Mouse (Mus musculus): ENCODE measurements at regions not wholly inside any gene's neighbourhood (a gene's known extent, or its start where the extent isn't known, plus 50 kb on each side); places are given as distances from the start of the nearest gene placed in this dataset.

DNA sequence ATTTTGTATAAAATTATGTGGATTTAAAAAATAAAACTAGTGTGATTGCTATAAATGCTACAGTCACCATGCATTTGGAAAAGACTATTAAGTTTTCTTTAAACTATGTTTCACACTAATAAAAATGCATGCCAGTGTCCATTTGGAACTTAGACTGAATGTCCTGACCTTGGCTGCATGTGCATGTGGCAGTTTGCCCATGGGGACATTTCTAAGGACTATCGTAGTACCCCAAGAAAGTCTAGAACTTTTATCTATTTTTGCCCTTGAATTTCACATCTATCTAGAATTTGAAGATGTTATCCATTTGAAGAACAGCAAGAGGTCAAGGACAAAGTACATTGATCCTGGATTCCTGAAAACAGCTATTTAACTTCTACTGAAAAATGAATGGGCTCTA, 745.9 kb downstream of the Tmem182 start:
- ATAC-seq (ENCODE audit: low read depth): no peak
- H3K36me3 ChIP-seq (ENCODE audit: control insufficient read depth, insufficient read depth, low read length): no peaks in the 10 kb centered on the region

DNA sequence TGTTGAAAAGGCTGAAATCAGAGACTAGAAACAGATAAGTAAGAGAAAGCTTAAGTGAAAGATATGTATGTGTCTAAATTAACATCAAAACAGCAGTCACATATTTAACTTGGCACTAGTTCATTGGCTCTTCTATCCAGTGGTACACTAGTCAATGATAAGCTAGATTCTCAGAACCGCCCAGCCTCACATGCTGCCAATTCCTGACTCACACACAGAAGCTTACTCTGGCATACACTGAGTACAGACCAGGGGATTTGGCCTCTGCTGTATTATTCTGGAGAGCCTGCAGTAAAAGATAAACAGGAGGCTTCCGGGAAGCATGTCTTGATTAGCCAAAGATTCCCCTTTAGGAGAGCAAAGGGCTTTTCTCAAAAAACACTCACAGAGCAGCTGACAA, 750.2 kb downstream of the Tmem182 start:
- peak; percentile 67 for DNase-seq (ENCODE audit: low spot score)
- Histone ChIP-seq H3K9ac (ENCODE audit: low read depth, low read length) (no peak overlapping the region), H3K4me2 (ENCODE audit: low read depth, low read length) (no peak overlapping the region), H3K9me3 (ENCODE audit: control insufficient read depth, low read length) (no peaks in the 10 kb centered on the region), H3K4me1 (ENCODE audit: control insufficient read depth, insufficient read depth, low read length) (no peaks in the 10 kb centered on the region), H3K4me3 (ENCODE audit: low read depth, low read length) (no peak overlapping the region), H3K36me3 (ENCODE audit: control insufficient read depth, insufficient read depth, low read length) (no peaks in the 10 kb centered on the region), H3K27me3 (replicated peaks; ENCODE audit: control insufficient read depth, insufficient read depth, low read length) (no peaks in the 10 kb centered on the region), H3K27ac (replicated peaks; ENCODE audit: low read depth, low read length) (no peak overlapping the region)
- peak; percentile 70; the same call in 1 of the 2 replicates for ATAC-seq (ENCODE audit: low read depth)
- WGBS: 51% methylated on average over 2 of the region's 2 CpGs

More for the DNA sequence above, 745.9 kb downstream of the Tmem182 start:
- Histone ChIP-seq H3K4me2 (ENCODE audit: low read depth, low read length) (no peak overlapping the region), H3K27ac (replicated peaks; ENCODE audit: low read depth, low read length) (no peak overlapping the region), H3K4me3 (ENCODE audit: low read depth, low read length) (no peak overlapping the region), H3K9me3 (ENCODE audit: control insufficient read depth, low read length) (no peaks in the 10 kb centered on the region), H3K4me1 (ENCODE audit: control insufficient read depth, insufficient read depth, low read length) (no peaks in the 10 kb centered on the region), H3K27me3 (replicated peaks; ENCODE audit: control insufficient read depth, insufficient read depth, low read length) (no peaks in the 10 kb centered on the region), H3K9ac (ENCODE audit: low read depth, low read length) (no peak overlapping the region)
- no peak for DNase-seq (ENCODE audit: low spot score)
- WGBS: 92% methylated on average over 1 of the region's 1 CpGs

DNA sequence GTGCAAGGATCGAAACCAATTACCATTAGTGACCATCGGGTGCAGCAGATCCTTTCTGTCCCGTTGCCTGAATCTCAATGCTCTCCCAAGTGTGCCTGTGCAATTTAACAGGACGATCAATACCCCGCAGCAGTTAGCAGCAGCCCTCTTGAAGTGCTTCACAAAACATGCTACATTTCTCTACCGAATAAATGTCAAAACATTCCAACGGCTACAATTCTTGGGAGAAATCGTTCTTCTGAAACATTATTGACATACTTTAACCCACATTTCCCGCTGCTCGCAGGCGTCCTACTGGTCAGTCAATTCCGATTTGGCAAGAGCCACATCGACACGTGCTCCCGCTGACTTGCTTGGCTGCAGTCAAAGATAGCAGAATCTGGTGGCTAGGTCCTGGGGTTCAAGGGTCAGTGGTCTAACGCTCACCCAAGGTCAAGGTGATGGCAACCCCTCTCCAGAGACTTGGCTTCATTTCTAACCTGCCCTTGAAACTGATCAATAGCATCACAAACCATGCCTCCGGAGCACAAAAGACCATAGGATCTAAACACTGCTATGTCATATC, 753.8 kb downstream of the Tmem182 start:
- WGBS: 75% methylated on average over 17 of the region's 17 CpGs
- Histone ChIP-seq H3K27me3 (replicated peaks; ENCODE audit: control insufficient read depth, insufficient read depth, low read length) (no peaks in the 10 kb centered on the region), H3K4me3 (ENCODE audit: low read depth, low read length) (no peak overlapping the region), H3K9ac (ENCODE audit: low read depth, low read length) (no peak overlapping the region), H3K4me1 (ENCODE audit: control insufficient read depth, insufficient read depth, low read length) (no peaks in the 10 kb centered on the region), H3K9me3 (ENCODE audit: control insufficient read depth, low read length) (no peaks in the 10 kb centered on the region), H3K27ac (replicated peaks; ENCODE audit: low read depth, low read length) (no peak overlapping the region), H3K36me3 (ENCODE audit: control insufficient read depth, insufficient read depth, low read length) (no peaks in the 10 kb centered on the region), H3K4me2 (ENCODE audit: low read depth, low read length) (no peak overlapping the region)
- DNase-seq (ENCODE audit: low spot score) (no peak), ATAC-seq (ENCODE audit: low read depth) (no peak)

DNA sequence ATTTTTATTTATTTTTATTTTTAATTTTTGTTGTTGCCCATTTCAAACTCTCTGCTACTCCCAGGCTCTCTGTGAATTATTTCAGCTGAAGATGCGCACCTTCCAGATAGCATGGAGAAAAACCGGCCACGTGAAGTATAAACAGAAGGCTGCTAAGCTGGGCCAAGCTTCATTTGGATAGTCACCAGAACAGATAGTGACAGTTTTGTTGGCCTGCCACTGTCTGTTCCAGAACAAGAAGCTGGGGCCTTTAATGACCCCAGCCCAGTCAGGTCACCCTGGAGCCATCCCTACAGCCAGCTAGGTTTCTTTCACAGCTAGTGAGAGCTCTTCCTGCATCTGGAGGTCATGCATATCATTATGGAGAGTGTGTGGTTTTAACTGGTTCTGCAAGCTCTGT, 754.6 kb downstream of the Tmem182 start:
- ATAC-seq (ENCODE audit: low read depth): no peak
- no peaks in the 10 kb centered on the region for H3K36me3 ChIP-seq (ENCODE audit: control insufficient read depth, insufficient read depth, low read length)

GRCm38 (mm10) chr1:41603471-41603870, 798.1 kb downstream of the Tmem182 start:
- H3K27me3 ChIP-seq (replicated peaks; ENCODE audit: control insufficient read depth, insufficient read depth, low read length): no peaks in the 10 kb centered on the region
- no peaks in the 10 kb centered on the region for H3K36me3 ChIP-seq (ENCODE audit: control insufficient read depth, insufficient read depth, low read length)
- H3K9ac ChIP-seq (ENCODE audit: low read depth, low read length): no peak overlapping the region
- H3K9me3 ChIP-seq (ENCODE audit: control insufficient read depth, low read length): no peaks in the 10 kb centered on the region
- H3K27ac ChIP-seq (replicated peaks; ENCODE audit: low read depth, low read length): no peak overlapping the region
- 86% methylated on average over 5 of the region's 5 CpGs for WGBS
- H3K4me1 ChIP-seq (ENCODE audit: control insufficient read depth, insufficient read depth, low read length): peaks cover 4% of the 10 kb centered on the region; the same call in 1 of the 2 replicates
- H3K4me3 ChIP-seq (ENCODE audit: low read depth, low read length): no peak overlapping the region
- no peak overlapping the region for H3K4me2 ChIP-seq (ENCODE audit: low read depth, low read length)
- no peak for ATAC-seq (ENCODE audit: low read depth)
- DNase-seq (ENCODE audit: low spot score): no peak

More for the DNA sequence above, 754.6 kb downstream of the Tmem182 start:
- DNase-seq (ENCODE audit: low spot score): no peak
- no peak overlapping the region for H3K27ac ChIP-seq (replicated peaks; ENCODE audit: low read depth, low read length)
- no peaks in the 10 kb centered on the region for H3K27me3 ChIP-seq (replicated peaks; ENCODE audit: control insufficient read depth, insufficient read depth, low read length)
- WGBS: 86% methylated on average over 3 of the region's 3 CpGs
- no peaks in the 10 kb centered on the region for H3K4me1 ChIP-seq (ENCODE audit: control insufficient read depth, insufficient read depth, low read length)
- no peak overlapping the region for H3K4me3 ChIP-seq (ENCODE audit: low read depth, low read length)
- H3K9ac ChIP-seq (ENCODE audit: low read depth, low read length): no peak overlapping the region
- no peaks in the 10 kb centered on the region for H3K9me3 ChIP-seq (ENCODE audit: control insufficient read depth, low read length)
- no peak overlapping the region for H3K4me2 ChIP-seq (ENCODE audit: low read depth, low read length)

GRCm38 (mm10) chr1:41604996-41605747, 799.8 kb downstream of the Tmem182 start:
- H3K36me3 ChIP-seq (ENCODE audit: control insufficient read depth, insufficient read depth, low read length): no peaks in the 10 kb centered on the region
- no peak for ATAC-seq (ENCODE audit: low read depth)
- H3K27ac ChIP-seq (replicated peaks; ENCODE audit: low read depth, low read length): no peak overlapping the region
- no peak overlapping the region for H3K4me3 ChIP-seq (ENCODE audit: low read depth, low read length)
- no peaks in the 10 kb centered on the region for H3K27me3 ChIP-seq (replicated peaks; ENCODE audit: control insufficient read depth, insufficient read depth, low read length)
- 77% methylated on average over 14 of the region's 14 CpGs for WGBS
- no peak overlapping the region for H3K4me2 ChIP-seq (ENCODE audit: low read depth, low read length)
- peak; percentile 22 for DNase-seq (ENCODE audit: low spot score)
- no peak overlapping the region for H3K9ac ChIP-seq (ENCODE audit: low read depth, low read length)
- H3K9me3 ChIP-seq (ENCODE audit: control insufficient read depth, low read length): no peaks in the 10 kb centered on the region
- peaks cover 4% of the 10 kb centered on the region; the same call in 1 of the 2 replicates for H3K4me1 ChIP-seq (ENCODE audit: control insufficient read depth, insufficient read depth, low read length)

GRCm38 (mm10) chr1:41605748-41606131, 800.3 kb downstream of the Tmem182 start:
- ATAC-seq (ENCODE audit: low read depth) (no peak), DNase-seq (ENCODE audit: low spot score) (no peak)
- no peak overlapping the region for H3K27ac ChIP-seq (replicated peaks; ENCODE audit: low read depth, low read length)
- no peaks in the 10 kb centered on the region for H3K27me3 ChIP-seq (replicated peaks; ENCODE audit: control insufficient read depth, insufficient read depth, low read length)
- peaks cover 4% of the 10 kb centered on the region; the same call in 1 of the 2 replicates for H3K4me1 ChIP-seq (ENCODE audit: control insufficient read depth, insufficient read depth, low read length)
- H3K4me3 ChIP-seq (ENCODE audit: low read depth, low read length): no peak overlapping the region
- no peaks in the 10 kb centered on the region for H3K36me3 ChIP-seq (ENCODE audit: control insufficient read depth, insufficient read depth, low read length)
- WGBS: 48% methylated on average over 3 of the region's 3 CpGs
- no peak overlapping the region for H3K4me2 ChIP-seq (ENCODE audit: low read depth, low read length)
- H3K9ac ChIP-seq (ENCODE audit: low read depth, low read length): no peak overlapping the region
- H3K9me3 ChIP-seq (ENCODE audit: control insufficient read depth, low read length): no peaks in the 10 kb centered on the region

GRCm38 (mm10) chr1:41610783-41611182, 805.4 kb downstream of the Tmem182 start:
- 47% methylated on average over 8 of the region's 8 CpGs for WGBS
- Histone ChIP-seq H3K9ac (ENCODE audit: low read depth, low read length) (no peak overlapping the region), H3K36me3 (ENCODE audit: control insufficient read depth, insufficient read depth, low read length) (no peaks in the 10 kb centered on the region), H3K27me3 (replicated peaks; ENCODE audit: control insufficient read depth, insufficient read depth, low read length) (no peaks in the 10 kb centered on the region), H3K27ac (replicated peaks; ENCODE audit: low read depth, low read length) (no peak overlapping the region), H3K4me3 (ENCODE audit: low read depth, low read length) (no peak overlapping the region), H3K9me3 (ENCODE audit: control insufficient read depth, low read length) (no peaks in the 10 kb centered on the region), H3K4me2 (ENCODE audit: low read depth, low read length) (no peak overlapping the region), H3K4me1 (ENCODE audit: control insufficient read depth, insufficient read depth, low read length) (peaks cover 2% of the 10 kb centered on the region; the same call in 1 of the 2 replicates)
- no peak for ATAC-seq (ENCODE audit: low read depth)
- DNase-seq (ENCODE audit: low spot score): no peak

DNA sequence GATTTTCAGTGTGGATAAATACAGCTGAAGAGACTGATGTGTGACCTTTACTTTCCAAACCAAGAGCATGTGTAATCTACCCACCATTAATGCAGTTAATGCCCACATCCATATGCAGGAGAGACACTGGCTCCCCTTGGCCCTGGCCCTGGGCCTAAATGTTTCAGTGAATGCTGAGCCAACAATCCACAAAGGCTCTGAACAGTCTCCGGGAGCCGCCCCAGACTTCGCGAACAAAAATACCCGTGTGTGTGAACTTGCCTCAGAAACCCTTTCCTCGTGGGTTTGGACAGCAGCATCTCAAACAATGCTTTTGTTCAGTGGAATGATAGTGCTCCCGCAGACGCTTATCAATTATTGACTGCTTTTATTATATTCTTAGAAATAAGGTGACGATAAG, 846.4 kb downstream of the Tmem182 start:
- DNase-seq (ENCODE audit: low spot score): peak; percentile 53
- no peak overlapping the region for H3K27ac ChIP-seq (replicated peaks; ENCODE audit: low read depth, low read length)
- ATAC-seq (ENCODE audit: low read depth): 0 out of 2 replicates have a peak, but pooled peaks have one; percentile 60
- WGBS: 31% methylated on average over 9 of the region's 9 CpGs
- peaks cover 13% of the 10 kb centered on the region for H3K4me1 ChIP-seq (ENCODE audit: control insufficient read depth, insufficient read depth, low read length)
- peak overlapping the region; percentile 37 for H3K4me2 ChIP-seq (ENCODE audit: low read depth, low read length)
- no peaks in the 10 kb centered on the region for H3K27me3 ChIP-seq (replicated peaks; ENCODE audit: control insufficient read depth, insufficient read depth, low read length)
- no peak overlapping the region for H3K4me3 ChIP-seq (ENCODE audit: low read depth, low read length)
- no peaks in the 10 kb centered on the region for H3K36me3 ChIP-seq (ENCODE audit: control insufficient read depth, insufficient read depth, low read length)
- no peak overlapping the region for H3K9ac ChIP-seq (ENCODE audit: low read depth, low read length)
- no peaks in the 10 kb centered on the region for H3K9me3 ChIP-seq (ENCODE audit: control insufficient read depth, low read length)

All from embryonic facial prominence, embryonic 14.5 days (tissue).